21 mouse cellular contexts compared by ENCODE assay signal in genomic region chr5:140621092-140621491, GRCm38 (mm10). TPM values are rescaled to one million over a fixed set of nuclear protein-coding genes. Genes with fewer than 3 reads are reported as not detected.
DNase-seq lines count a peak whose midpoint lies in the region; ATAC-seq lines count a peak whose summit lies in the region.
"Had no signal": no experiment of that assay in that cellular context is flagged by ENCODE, and none has a peak within 500 bp of the region (broad histone marks: within the 10 kb centered on the region; RNA-seq: fewer than 3 reads in every experiment).

No protein-coding gene starts in this region.

- no peaks in the 10 kb centered on the region for H3K27me3 ChIP-seq in hindbrain, embryonic 14.5 days (ENCODE audit: control insufficient read depth, insufficient read depth, low read length)
- H3K27me3 ChIP-seq in neural tube, embryonic 14.5 days (ENCODE audit: control insufficient read depth, insufficient read depth, low read length): no peaks in the 10 kb centered on the region
- H3K27me3 ChIP-seq: heart, embryonic 13.5 days; Patski had no signal

- H3K4me1 ChIP-seq in hindbrain, embryonic 14.5 days (replicated peaks; ENCODE audit: control insufficient read depth, insufficient read depth, low read length): no peaks in the 10 kb centered on the region
- no peaks in the 10 kb centered on the region for H3K4me1 ChIP-seq in neural tube, embryonic 14.5 days (ENCODE audit: control insufficient read depth, insufficient read depth, low read length)

- H3K27ac ChIP-seq in hindbrain, embryonic 14.5 days: peak overlapping the region; percentile 49; the same call in 1 of the 2 replicates
- peak overlapping the region; percentile 4; the same call in 1 of the 2 replicates for H3K27ac ChIP-seq in neural tube, embryonic 14.5 days (ENCODE audit: low read depth, low read length)
- H3K27ac ChIP-seq: heart, embryonic 13.5 days; macrophage had no signal

- WGBS in hindbrain, embryonic 14.5 days: 57% methylated on average over 9 of the region's 9 CpGs
- 62% methylated on average over 9 of the region's 9 CpGs for WGBS in neural tube, embryonic 14.5 days

- no peak overlapping the region for H3K4me2 ChIP-seq in hindbrain, embryonic 14.5 days (replicated peaks)
- no peak overlapping the region for H3K4me2 ChIP-seq in neural tube, embryonic 14.5 days (ENCODE audit: low read depth, low read length)
- H3K4me2 ChIP-seq: heart, embryonic 13.5 days had no signal

- no peak for ATAC-seq in CD4-positive, CD25-positive, alpha-beta regulatory T cell, adult 4 months
- no peak for ATAC-seq in hindbrain, embryonic 14.5 days (ENCODE audit: low FRiP score)
- ATAC-seq in neural tube, embryonic 14.5 days (ENCODE audit: low read depth): no peak
- ATAC-seq in activated CD4-positive, CD25-positive, alpha-beta regulatory T cell, adult 4 months: no peak
- ATAC-seq: inflammation-experienced regulatory T-cells, adult 6 months; Patski had no signal

- no peak overlapping the region for H3K9ac ChIP-seq in hindbrain, embryonic 14.5 days
- H3K9ac ChIP-seq in neural tube, embryonic 14.5 days (replicated peaks; ENCODE audit: low read depth, low read length): no peak overlapping the region
- H3K9ac ChIP-seq: heart, embryonic 13.5 days had no signal

- H3K4me3 ChIP-seq in hindbrain, embryonic 14.5 days (replicated peaks; ENCODE audit: low read length): no peak overlapping the region
- no peak overlapping the region for H3K4me3 ChIP-seq in neural tube, embryonic 14.5 days (ENCODE audit: low read depth, low read length)
- H3K4me3 ChIP-seq: erythroblast, embryonic 14.5 days; heart, embryonic 13.5 days; myocyte had no signal

- H3K36me3 ChIP-seq in hindbrain, embryonic 14.5 days (replicated peaks; ENCODE audit: control insufficient read depth, insufficient read depth): peaks cover 52% of the 10 kb centered on the region
- H3K36me3 ChIP-seq in neural tube, embryonic 14.5 days (ENCODE audit: control insufficient read depth, insufficient read depth, low read length): peaks cover 38% of the 10 kb centered on the region

- H3K9me3 ChIP-seq in hindbrain, embryonic 14.5 days (ENCODE audit: control insufficient read depth, low read length): no peaks in the 10 kb centered on the region
- no peaks in the 10 kb centered on the region for H3K9me3 ChIP-seq in neural tube, embryonic 14.5 days (ENCODE audit: control insufficient read depth, low read length)
- H3K9me3 ChIP-seq: heart, embryonic 13.5 days had no signal

- peak; percentile 20 for DNase-seq in CD4-positive, CD25-positive, alpha-beta regulatory T cell, adult 2 months (ENCODE audit: low read depth, low spot score)
- DNase-seq in layer of hippocampus, adult 9-11 months: peak; percentile 3
- DNase-seq in layer of hippocampus, postnatal 25 days (ENCODE audit: extremely low spot score in 1 of 2, low spot score in 1 of 2): no peak
- no peak for DNase-seq in hindbrain, embryonic 14.5 days (ENCODE audit: low spot score)
- DNase-seq in frontal cortex, adult 2 months (ENCODE audit: extremely low spot score in 1 of 2, low spot score in 1 of 2): no peak
- DNase-seq: cerebellum, adult 11-12 months; kidney, postnatal 14 days; layer of hippocampus, postnatal 36 days; lung, adult 18-20 months; thymus, adult 18-20 months had no signal

RNA-seq across cellular contexts. Expression of gene Lfng, which starts 14.0 kb away (rescaled TPM):
- 10 to 100 TPM; 24.2 to 26.2 TPM for polyA plus RNA-seq in CD4-positive, CD25-positive, alpha-beta regulatory T cell, adult 4 months (2017; shearing (Covaris generic))
- total RNA-seq in layer of hippocampus, postnatal 25 days (2021): 10 to 100 TPM; 20.0 to 29.8 TPM
- polyA plus RNA-seq in hindbrain, embryonic 14.5 days (2014; fragmentation: Nextera tagmentation; extraction: Ambion mirVana): 25.7 and 30.1 TPM in 2 replicates
- 17.7 and 18.2 TPM in 2 replicates for polyA plus RNA-seq in neural tube, embryonic 14.5 days (2014; fragmentation: Nextera tagmentation; extraction: Ambion mirVana)
- polyA plus RNA-seq in frontal cortex, adult 2 months (2012; rRNA removed): 28.7 and 36.2 TPM in 2 replicates
- polyA plus RNA-seq in activated CD4-positive, CD25-positive, alpha-beta regulatory T cell, adult 4 months (2017; shearing (Covaris generic)): 10 to 100 TPM; 33.9 to 35.5 TPM

RNA-seq across cellular contexts. Expression of gene Ttyh3, which starts 27.7 kb away (rescaled TPM):
- polyA plus RNA-seq in CD4-positive, CD25-positive, alpha-beta regulatory T cell, adult 4 months (2017; shearing (Covaris generic)): 1 to 10 TPM; 4.9 to 6.7 TPM
- total RNA-seq in layer of hippocampus, postnatal 25 days (2021): 100 to 1,000 TPM; 247 to 262 TPM
- 95.0 and 98.9 TPM in 2 replicates for polyA plus RNA-seq in hindbrain, embryonic 14.5 days (2014; fragmentation: Nextera tagmentation; extraction: Ambion mirVana)
- 85.5 and 89.4 TPM in 2 replicates for polyA plus RNA-seq in neural tube, embryonic 14.5 days (2014; fragmentation: Nextera tagmentation; extraction: Ambion mirVana)
- polyA plus RNA-seq in frontal cortex, adult 2 months (2012; rRNA removed): 137 and 141 TPM in 2 replicates
- 1 to 10 TPM; 5.2 to 5.6 TPM for polyA plus RNA-seq in activated CD4-positive, CD25-positive, alpha-beta regulatory T cell, adult 4 months (2017; shearing (Covaris generic))

RNA-seq across cellular contexts. Expression of gene Grifin, which starts 56.2 kb away (rescaled TPM):
- polyA plus RNA-seq in CD4-positive, CD25-positive, alpha-beta regulatory T cell, adult 4 months (2017; shearing (Covaris generic)): 1 to 10 TPM; 1.5 to 3.8 TPM
- not detected for total RNA-seq in layer of hippocampus, postnatal 25 days (2021)
- polyA plus RNA-seq in hindbrain, embryonic 14.5 days (2014; fragmentation: Nextera tagmentation; extraction: Ambion mirVana): 0.61 TPM in 1 of 2 replicates, not detected in the other
- not detected in 2 replicates for polyA plus RNA-seq in neural tube, embryonic 14.5 days (2014; fragmentation: Nextera tagmentation; extraction: Ambion mirVana)
- 0.21 and 0.34 TPM in 2 replicates for polyA plus RNA-seq in frontal cortex, adult 2 months (2012; rRNA removed)
- polyA plus RNA-seq in activated CD4-positive, CD25-positive, alpha-beta regulatory T cell, adult 4 months (2017; shearing (Covaris generic)): 1 to 10 TPM in 1 of 2 experiments, under 1 TPM in 1; 0.98 to 3.8 TPM
- total RNA-seq: gastrocnemius, adult 8-10 months had no signal
- polyA plus RNA-seq: heart, embryonic 13.5 days; limb, embryonic 11.5 days; macrophage; myocyte had no signal

Comparison
In these comparisons a context has a peak if more than half of its experiments do, and no peak if none do; other contexts are left out.
1. DNase-seq: peak in CD4-positive, CD25-positive, alpha-beta regulatory T cell, adult 2 months (single experiment) and layer of hippocampus, adult 9-11 months (single experiment); none in layer of hippocampus, postnatal 25 days (0 of 2), hindbrain, embryonic 14.5 days (single experiment) and frontal cortex, adult 2 months (0 of 2).
2. RNA of gene Ttyh3, which starts 27.7 kb away (polyA plus RNA-seq): 137 to 141 TPM in frontal cortex, adult 2 months, 95.0 to 98.9 TPM in hindbrain, embryonic 14.5 days and 85.5 to 89.4 TPM in neural tube, embryonic 14.5 days; 4.9 to 6.7 TPM in CD4-positive, CD25-positive, alpha-beta regulatory T cell, adult 4 months and 5.2 to 5.6 TPM in activated CD4-positive, CD25-positive, alpha-beta regulatory T cell, adult 4 months; every median in the first group is over 10 times any median in the second.